Mouse (Mus musculus) liver, embryonic 14.5 days (tissue): Measurements from ENCODE around the gene Abat.

Experiments
- CTCF ChIP-seq: IDR thresholded peaks from 2 replicates; pipeline ENCODE4 v1.5.1; 2016; ENCODE audit warnings: antibody characterized with exemption, low read depth, control low read depth
- EP300 ChIP-seq: IDR thresholded peaks from 2 replicates; pipeline ENCODE4 v1.6.1; 2016; ENCODE audit warnings: antibody characterized with exemption, low read depth

- no peak for TF ChIP-seq CTCF
- TF ChIP-seq EP300: no peak
Measured at GRCm38 (mm10) chr16:8631428-8631827, 118.2 kb downstream of the Abat start.
